Mouse (Mus musculus) bone marrow, adult 2 months (tissue): ENCODE measurements around the gene Ippk.

Experiments
- CTCF ChIP-seq: fragments of 200-500 bp; IDR thresholded peaks from 2 replicates; pipeline ENCODE4 v1.5.1; 2011; ENCODE audit warnings: low read length, control low read depth; ENCODE audit not compliant: control insufficient read depth, insufficient read depth
- POLR2A ChIP-seq: fragments of 200-500 bp; IDR thresholded peaks from 2 replicates; pipeline ENCODE4 v1.6.1; 2011; ENCODE audit warnings: low read depth, mild to moderate bottlenecking, control low read depth, low read length, borderline replicate concordance; ENCODE audit not compliant: control insufficient read depth

DNA sequence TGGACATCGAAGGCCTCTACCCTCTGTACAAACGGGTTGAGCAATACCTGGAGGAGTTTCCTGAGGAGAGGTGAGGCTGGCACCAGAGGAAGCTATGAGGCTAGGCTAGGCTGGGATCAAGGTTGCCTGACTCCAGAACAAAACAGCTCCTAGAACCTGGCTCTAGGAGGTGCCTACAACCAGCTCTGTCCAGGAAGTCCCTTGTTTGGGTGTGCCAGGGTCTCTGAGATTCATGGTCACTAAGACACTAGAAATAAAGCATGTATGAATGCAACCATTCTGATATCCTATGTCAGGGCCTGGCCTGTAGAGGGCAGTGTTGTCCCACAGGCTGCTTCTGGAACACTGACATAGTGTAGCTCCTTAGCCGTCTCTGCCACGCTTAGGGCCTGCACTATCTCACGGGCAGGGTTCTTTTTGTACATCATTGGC is 28.3 kb downstream of the Ippk start:
- peak; percentile 96 for TF ChIP-seq CTCF
- TF ChIP-seq POLR2A: no peak
